Mouse (Mus musculus) ovary, adult 18-20 months (tissue): ENCODE data around the gene Olfr201.
"Not testable (repeated sequence)": the region's sequence is repeated elsewhere in the genome, so short reads cannot be mapped to it uniquely, and the experiment has no call there.

Experiments
- DNase-seq: peaks from one replicate; pipeline ENCODE4 v3.0.0; 2022; ENCODE audit warnings: low spot score, mixed read lengths

The Olfr201 gene

DNA sequence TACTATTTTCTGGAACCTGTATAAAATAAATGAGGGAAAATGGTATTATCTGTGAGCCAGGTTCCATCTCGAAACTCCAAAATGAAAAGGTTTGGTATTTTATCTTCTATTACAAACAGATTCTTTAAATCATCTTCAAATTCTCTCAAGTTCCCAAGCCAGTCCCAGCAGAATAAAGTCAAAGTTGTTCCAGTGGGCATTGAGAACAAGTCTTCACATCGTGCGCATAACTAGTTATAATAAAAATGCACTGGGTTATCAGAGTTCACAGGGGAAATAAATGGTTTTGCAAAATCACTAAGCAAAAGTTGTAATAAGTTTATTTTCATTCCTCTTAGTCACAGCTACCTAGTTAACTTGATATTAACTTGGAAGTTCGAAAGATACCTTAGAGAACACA is at the start of gene Olfr201:
TSS of gene Olfr201 (minus strand) at position 101 of the 400 bp plus-strand sequence.
- DNase-seq = not testable (repeated sequence)

DNA sequence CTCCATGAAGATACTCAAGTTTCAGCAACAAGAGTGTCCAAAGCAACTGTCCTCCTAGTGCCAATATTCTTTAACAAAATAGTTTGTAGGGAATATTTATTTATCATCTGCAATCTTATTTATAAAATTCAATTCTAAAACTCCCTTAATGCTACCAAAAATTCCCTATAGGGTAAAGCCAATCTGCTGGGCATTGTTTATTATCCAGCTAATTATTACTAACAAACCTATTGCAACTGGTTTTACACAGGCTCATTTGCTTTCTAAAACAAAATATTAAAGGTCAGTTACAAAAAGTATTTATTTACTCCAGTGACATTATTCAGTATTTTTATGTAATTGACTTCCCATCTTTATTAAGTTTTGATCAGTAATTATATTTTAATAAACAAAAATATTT is 45.7 kb upstream of the Olfr201 start, which contains the start of gene Olfr204:
TSS of gene Olfr204 (minus strand) at position 101 of the 400 bp plus-strand sequence.
- no peak for DNase-seq

- no peak for DNase-seq
Observed at GRCm38 (mm10) chr16:59298581-59298980, 26.1 kb upstream of the Olfr201 start, which contains the start of gene Olfr203. Gene Olfr203 (plus strand): TSS chr16:59298881.

DNA sequence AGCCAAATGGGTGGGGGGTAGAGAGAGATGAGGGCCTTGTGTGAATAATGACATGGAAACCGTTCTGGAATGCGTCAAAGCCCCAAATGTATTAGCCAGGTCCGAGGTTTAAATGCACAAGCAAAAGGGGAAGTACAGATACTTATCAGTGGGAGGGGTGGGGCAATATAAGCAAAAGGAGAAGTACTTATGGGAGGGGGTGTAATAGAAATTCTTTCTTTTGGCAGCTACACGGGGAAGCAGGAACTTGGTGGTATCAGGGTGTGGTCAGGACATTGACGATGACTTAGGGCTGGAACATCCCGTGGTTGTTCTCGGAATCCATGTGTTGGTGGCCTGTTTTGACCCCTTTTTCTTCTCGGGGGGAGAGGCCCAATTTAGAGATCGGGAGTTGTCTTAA is 15.1 kb upstream of the Olfr201 start:
- not testable (repeated sequence) for DNase-seq

DNA sequence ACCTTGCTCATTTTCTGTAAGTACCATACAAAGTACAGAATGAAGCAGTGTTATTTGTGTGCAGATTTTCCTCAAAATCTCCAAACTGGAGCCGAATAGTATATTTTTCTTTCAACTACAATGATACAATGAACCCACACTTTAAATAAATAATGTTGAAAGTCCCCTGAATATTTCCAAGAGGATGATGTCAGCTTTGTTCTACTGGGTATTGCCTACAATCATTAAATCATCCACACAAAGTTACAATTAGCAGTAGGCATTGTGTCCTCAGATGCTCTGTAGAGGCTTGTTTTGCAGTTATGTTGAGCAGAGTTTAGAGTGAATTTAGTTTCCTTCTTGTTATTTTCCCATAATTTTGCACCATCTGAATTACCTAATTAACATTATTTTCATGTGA is 14.3 kb upstream of the Olfr201 start, which contains the start of gene Olfr202:
TSS of gene Olfr202 (minus strand) at position 101 of the 400 bp plus-strand sequence.
- DNase-seq = no peak

DNA sequence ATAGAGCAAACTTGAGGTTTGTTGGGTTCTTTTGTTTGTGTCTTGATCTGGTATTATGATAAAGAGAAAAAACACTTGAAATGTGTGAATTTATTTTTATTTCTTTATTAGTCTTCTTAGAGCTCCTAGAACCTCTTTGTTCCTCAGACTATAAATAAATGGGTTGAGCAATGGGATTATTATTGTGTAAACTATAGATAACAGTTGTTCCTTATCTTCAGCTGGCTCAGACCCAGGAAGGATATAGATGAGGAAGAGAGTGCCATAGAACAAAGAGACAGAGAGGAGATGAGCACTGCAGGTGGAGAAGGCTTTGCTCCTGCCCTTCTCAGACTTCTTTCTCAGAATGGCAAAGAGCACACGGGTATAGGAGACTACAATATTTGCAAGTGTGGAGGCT is 11.0 kb upstream of the Olfr201 start:
- no peak for DNase-seq

DNA sequence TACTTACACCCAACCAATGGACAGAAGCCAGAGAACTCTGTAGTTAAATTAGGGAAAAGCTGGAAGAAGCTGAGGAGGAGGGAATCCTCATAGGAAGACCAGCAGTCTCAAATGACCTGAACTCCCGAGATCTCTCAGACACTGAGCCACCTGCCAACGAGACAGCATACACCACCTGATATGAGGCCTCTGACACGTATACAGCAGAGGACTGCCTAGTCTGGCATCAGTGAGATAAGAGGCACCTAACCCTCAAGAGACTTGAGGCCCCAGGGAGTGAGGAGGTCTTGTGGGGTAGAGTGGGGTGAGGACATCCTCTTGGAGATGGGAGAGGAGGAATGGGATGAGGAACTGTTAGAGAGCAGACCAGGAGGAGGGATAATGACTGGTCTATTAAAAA is 8.1 kb upstream of the Olfr201 start:
- no peak for DNase-seq

DNA sequence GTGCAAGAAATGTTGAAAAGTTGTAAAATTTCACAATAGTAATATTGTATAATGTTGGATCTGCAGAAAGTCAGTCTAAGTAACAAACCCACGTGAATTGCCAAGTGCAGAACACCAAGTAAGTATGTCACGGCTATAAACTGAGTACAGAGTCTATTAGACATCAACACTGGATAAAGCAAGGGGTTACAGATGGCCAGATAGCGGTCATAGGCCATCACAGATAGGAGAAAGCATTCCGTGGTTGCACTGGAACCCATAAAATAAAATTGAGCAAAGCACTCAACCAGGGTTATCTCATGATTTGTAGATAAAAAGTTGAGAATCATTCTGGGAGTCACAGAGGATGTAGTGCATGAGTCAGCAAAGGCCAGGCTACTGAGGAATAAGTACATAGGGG is 3.3 kb downstream of the Olfr201 start:
- not testable (repeated sequence) for DNase-seq

- no peak for DNase-seq
Observed at GRCm38 (mm10) chr16:59249684-59250083, 22.7 kb downstream of the Olfr201 start.

DNA sequence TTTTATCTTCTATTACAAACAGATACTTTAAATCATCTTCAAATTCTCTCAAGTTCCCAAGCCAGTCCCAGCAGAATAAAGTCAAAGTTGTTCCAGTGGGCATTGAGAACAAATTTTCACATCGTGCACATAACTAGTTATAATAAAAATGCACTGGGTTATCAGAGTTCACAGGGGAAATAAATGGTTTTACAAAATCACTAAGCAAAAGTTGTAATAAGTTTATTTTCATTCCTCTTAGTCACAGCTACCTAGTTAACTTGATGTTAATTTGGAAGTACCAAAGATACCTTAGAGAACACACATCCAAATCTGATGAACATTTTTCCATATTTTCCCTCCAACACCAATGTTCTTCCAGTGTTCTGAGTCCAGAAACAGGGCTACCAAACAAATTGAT is 52.8 kb downstream of the Olfr201 start, which contains the start of gene Olfr199:
TSS of gene Olfr199 (minus strand) at position 101 of the 400 bp plus-strand sequence.
- not testable (repeated sequence) for DNase-seq

DNA sequence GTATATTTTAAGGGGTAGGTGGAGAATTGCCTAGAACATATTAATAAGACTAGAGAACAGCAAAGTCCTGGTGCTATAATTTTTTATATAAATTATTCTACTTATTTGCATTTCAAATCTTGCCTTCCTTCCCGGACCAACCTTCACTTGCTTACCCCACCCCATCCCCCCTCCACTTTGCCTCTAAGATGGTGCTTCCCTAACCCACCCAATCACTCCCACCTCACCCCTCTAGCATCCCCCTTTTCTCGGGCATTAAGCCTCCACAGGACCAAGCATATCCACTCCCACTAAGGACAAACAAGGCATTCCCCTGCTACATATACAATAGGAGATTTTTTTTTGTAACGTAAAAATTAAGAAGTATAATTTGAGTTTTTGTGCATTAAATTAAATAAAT is 54.6 kb downstream of the Olfr201 start:
- DNase-seq = not testable (repeated sequence)
